Mouse (Mus musculus) neutrophil, adult 65 days (primary cell): ENCODE results near the gene Map9. TPM values are rescaled to one million over a fixed set of nuclear protein-coding genes. Genes with fewer than 3 reads are reported as not detected.

Experiments
- total RNA-seq: library from RNA; stranded (reverse); gene quantifications from 2 replicates; pipeline ENCODE4 v1.2.4, GENCODE M21; 2023

Map9 gene
- 0.14 TPM in 1 of 2 replicates, not detected in the other for total RNA-seq

GRCm38 (mm10) chr3:82357797-82358524 is at the start of gene Map9:
Map9 (plus strand) TSS chr3:82358044.

Other genes with a start within 250 kb of the Map9 start
- gene Gucy1a1, start 212.3 kb upstream of the Map9 start, total RNA-seq: 0.11 and 0.54 TPM in 2 replicates
- not detected in 2 replicates for gene Npy2r, start 190.0 kb downstream of the Map9 start, total RNA-seq